Mouse (Mus musculus) left cerebral cortex, adult 9 months (tissue): ENCODE results near the gene C730034F03Rik.

Source experiments
- DNase-seq, 2 experiments: peaks; one replicate each; pipeline ENCODE4 v3.0.0; 2022; ENCODE audit warnings: low spot score in 2 of 2

The C730034F03Rik gene

DNA sequence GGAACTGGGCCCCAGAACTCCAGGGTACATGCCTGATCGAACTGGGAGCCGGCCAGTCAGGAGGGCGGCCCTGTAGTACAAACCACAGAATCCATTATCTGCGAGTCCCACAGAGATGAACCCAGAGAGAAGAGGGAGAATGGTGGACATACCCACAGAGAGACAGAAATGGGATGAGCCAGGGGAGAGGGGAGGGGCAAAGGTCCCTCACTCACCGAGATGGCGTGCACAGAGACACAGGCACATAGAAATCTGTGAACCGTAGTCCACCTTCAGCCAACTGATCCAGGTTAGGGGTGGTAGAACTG is 45.9 kb downstream of the C730034F03Rik start:
- no peak for DNase-seq

- peak; percentile 78 to 93 for DNase-seq
Observed at GRCm38 (mm10) chr15:89475611-89476474, 46.5 kb downstream of the C730034F03Rik start.

DNA sequence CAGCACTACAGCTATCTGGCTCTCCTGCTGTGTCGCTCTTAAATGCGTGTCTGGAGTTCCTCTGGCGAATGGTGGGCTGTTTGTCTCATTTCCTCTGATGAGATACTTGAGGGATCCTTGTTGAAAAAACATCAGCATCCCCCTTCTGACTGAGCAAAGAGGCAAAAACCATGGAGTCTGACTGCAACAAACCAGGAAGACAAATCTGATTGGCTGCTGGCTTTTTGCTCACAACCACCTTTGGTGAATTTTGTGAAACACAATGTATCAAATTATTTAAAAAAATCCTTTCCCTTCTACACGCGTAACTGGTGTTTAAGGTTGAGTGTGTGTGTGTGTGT is 47.1 kb downstream of the C730034F03Rik start:
- no peak for DNase-seq

DNA sequence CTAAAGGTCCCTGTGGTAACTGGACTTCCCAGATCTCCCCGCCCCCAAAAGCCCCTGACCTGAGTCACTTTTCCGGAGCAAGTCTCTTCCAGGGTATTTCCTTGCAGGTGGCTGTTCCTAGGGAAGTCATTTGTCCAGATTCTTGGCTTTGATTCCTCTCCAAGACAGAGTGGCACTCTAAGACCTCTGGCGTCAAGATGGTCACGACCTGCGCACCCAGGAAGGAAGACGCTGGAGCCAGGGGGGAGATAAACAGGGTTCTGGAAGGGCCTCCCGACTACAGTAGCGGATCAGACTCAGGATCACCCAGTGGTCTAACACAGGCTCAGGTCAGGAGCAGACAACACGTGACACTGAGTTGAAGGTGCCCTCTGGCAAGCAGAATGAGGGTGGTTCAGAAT is 47.7 kb downstream of the C730034F03Rik start, which contains the start of gene Arsa:
Gene Arsa, minus strand, starts transcription at position 335 of the 401 bp plus-strand sequence.
- DNase-seq = no peak

GRCm38 (mm10) chr15:89477806-89478205 is 48.4 kb downstream of the C730034F03Rik start:
- DNase-seq = no peak

DNA sequence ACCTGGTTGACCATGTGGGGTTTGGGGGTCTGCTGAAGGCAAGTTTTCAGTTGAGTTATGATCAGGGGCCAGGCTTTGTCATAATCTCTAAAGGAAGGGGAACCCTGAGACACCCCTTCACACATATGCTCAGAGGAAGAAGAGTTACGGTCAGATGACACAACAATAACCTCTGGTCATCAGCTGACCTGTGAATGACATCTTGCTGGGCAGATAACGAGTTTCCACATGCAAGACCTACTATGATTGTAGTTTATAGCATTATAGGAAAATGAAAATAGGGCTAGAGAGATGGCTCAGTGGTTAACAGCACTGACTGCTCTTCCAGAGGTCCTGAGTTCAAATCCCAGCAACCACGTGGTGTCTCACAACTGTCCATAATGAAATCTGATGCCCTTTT is 49.2 kb downstream of the C730034F03Rik start:
- DNase-seq = no peak
